Mouse (Mus musculus) liver, adult 2 months (tissue): ENCODE results near the gene Skap1.

Experiments used
- CTCF ChIP-seq: fragments of 200-500 bp; IDR thresholded peaks from 2 replicates; pipeline ENCODE4 v1.5.1; 2011; ENCODE audit warnings: low read depth, low read length, control low read depth
- POLR2A ChIP-seq: fragments of 200-500 bp; IDR thresholded peaks from 2 replicates; pipeline ENCODE4 v1.6.1; 2011; ENCODE audit warnings: low read length, control low read depth; ENCODE audit not compliant: insufficient read depth; ENCODE audit errors: extremely low read depth

GRCm38 (mm10) chr11:96696168-96696727 is 231.9 kb downstream of the Skap1 start:
- TF ChIP-seq CTCF (no peak), POLR2A (no peak)
